In genomic region chr1:143200213-143200889, GRCm38 (mm10) we compare ENCODE assay signal across 13 mouse cellular contexts.
DNase-seq lines count a peak whose midpoint lies in the region; ATAC-seq and TF ChIP-seq lines count a peak whose summit lies in the region.
"Had no signal": no experiment of that assay in that cellular context is flagged by ENCODE, and none has a peak within 500 bp of the region (broad histone marks: within the 10 kb centered on the region; RNA-seq: fewer than 3 reads in every experiment).

No protein-coding gene starts in this region.

- H3K9ac ChIP-seq in forebrain, embryonic 14.5 days (ENCODE audit: low read length), result no peak overlapping the region
- no peak overlapping the region for H3K9ac ChIP-seq in liver, postnatal 0 days (replicated peaks)
- H3K9ac ChIP-seq: liver, embryonic 12.5 days had no signal

- H3K4me2 ChIP-seq in forebrain, embryonic 14.5 days (ENCODE audit: low read length), result no peak overlapping the region
- H3K4me2 ChIP-seq in liver, postnatal 0 days (ENCODE audit: low read depth, low read length), result no peak overlapping the region
- H3K4me2 ChIP-seq: liver, embryonic 12.5 days had no signal

- peak; percentile 68 for DNase-seq in forebrain, embryonic 14.5 days (ENCODE audit: low spot score)
- no peak for DNase-seq in forebrain, embryonic 10.5 days (ENCODE audit: extremely low spot score, low spot score)
- DNase-seq in cerebellum, adult 9-10 months, result peak; percentile 88
- DNase-seq in layer of hippocampus, adult 2 months (ENCODE audit: low spot score in 2 of 2), result peak; percentile 51 to 69
- peak; percentile 75 for DNase-seq in left cerebral cortex, postnatal 4 days
- no peak for DNase-seq in liver, postnatal 0 days
- DNase-seq in retina, embryonic 14.5 days (ENCODE audit: low spot score), result no peak
- DNase-seq in kidney, adult 2 months, result no peak
- DNase-seq: adrenal gland, adult 8-10 months; kidney, adult 18-20 months; thymus, postnatal 4 days had no signal

- H3K27me3 ChIP-seq in forebrain, embryonic 14.5 days (replicated peaks; ENCODE audit: control insufficient read depth, insufficient read depth, low read length), result no peaks in the 10 kb centered on the region
- H3K27me3 ChIP-seq in forebrain, embryonic 10.5 days (ENCODE audit: poor library complexity, severe bottlenecking), result no peaks in the 10 kb centered on the region
- no peaks in the 10 kb centered on the region for H3K27me3 ChIP-seq in liver, postnatal 0 days (ENCODE audit: insufficient read depth, low read length)
- H3K27me3 ChIP-seq in kidney, adult 2 months (replicated peaks; ENCODE audit: control insufficient read depth, insufficient read depth, low read length), result no peaks in the 10 kb centered on the region
- H3K27me3 ChIP-seq: liver, embryonic 12.5 days; megakaryocyte, embryonic 14.5 days had no signal

- H3K36me3 ChIP-seq in forebrain, embryonic 14.5 days (ENCODE audit: control insufficient read depth, insufficient read depth, low read length), result no peaks in the 10 kb centered on the region
- H3K36me3 ChIP-seq in forebrain, embryonic 10.5 days (replicated peaks), result no peaks in the 10 kb centered on the region
- H3K36me3 ChIP-seq in liver, postnatal 0 days (replicated peaks; ENCODE audit: insufficient read depth, low read length), result no peaks in the 10 kb centered on the region
- H3K36me3 ChIP-seq in kidney, adult 2 months (ENCODE audit: control insufficient read depth, insufficient read depth, low read length), result no peaks in the 10 kb centered on the region
- H3K36me3 ChIP-seq: liver, embryonic 12.5 days had no signal

- intact Hi-C loops in left cerebral cortex, postnatal 4 days (cut with DNase I), result no loop called here

- no peak overlapping the region for H3K4me3 ChIP-seq in forebrain, embryonic 14.5 days (ENCODE audit: low read depth, low read length)
- no peak overlapping the region for H3K4me3 ChIP-seq in forebrain, embryonic 10.5 days
- no peak overlapping the region for H3K4me3 ChIP-seq in layer of hippocampus, adult 2 months
- H3K4me3 ChIP-seq in liver, postnatal 0 days (ENCODE audit: low read depth, low read length), result no peak overlapping the region
- no peak overlapping the region for H3K4me3 ChIP-seq in kidney, adult 2 months (ENCODE audit: insufficient read depth, low read depth, low read length)
- H3K4me3 ChIP-seq: liver, embryonic 12.5 days; megakaryocyte, embryonic 14.5 days had no signal

- ATAC-seq in forebrain, embryonic 14.5 days, result peak; percentile 73; the same call in 1 of the 2 replicates
- no peak for ATAC-seq in liver, postnatal 0 days
- ATAC-seq: liver, embryonic 12.5 days had no signal

- TF ChIP-seq CTCF in layer of hippocampus, adult 2 months (conservative IDR thresholded peaks at IDR 0.05), result no peak
- TF ChIP-seq CTCF in liver, postnatal 0 days (IDR thresholded peaks at IDR 0.05; ENCODE audit: low read depth), result no peak
- TF ChIP-seq CTCF in kidney, adult 2 months (conservative IDR thresholded peaks at IDR 0.05; ENCODE audit: insufficient read depth, insufficient read length, low read depth, low read length), result no peak

- no peak for TF ChIP-seq POLR2A in kidney, adult 2 months (IDR thresholded peaks at IDR 0.05; ENCODE audit: low read depth, low read length)

- 75% methylated on average over 4 of the region's 4 CpGs for WGBS in forebrain, embryonic 14.5 days
- 90% methylated on average over 4 of the region's 4 CpGs for WGBS in forebrain, embryonic 10.5 days
- WGBS in liver, postnatal 0 days (ENCODE audit: insufficient replicate concordance), result 70% methylated on average over 4 of the region's 4 CpGs
- WGBS in kidney, adult 2 months, result 74% methylated on average over 4 of the region's 4 CpGs

- H3K4me1 ChIP-seq in forebrain, embryonic 14.5 days (ENCODE audit: control insufficient read depth, insufficient read depth, low read length), result no peaks in the 10 kb centered on the region
- H3K4me1 ChIP-seq in forebrain, embryonic 10.5 days, result no peaks in the 10 kb centered on the region
- H3K4me1 ChIP-seq in liver, postnatal 0 days (ENCODE audit: insufficient read depth), result no peaks in the 10 kb centered on the region
- H3K4me1 ChIP-seq in kidney, adult 2 months (ENCODE audit: control insufficient read depth, insufficient read depth, low read length), result no peaks in the 10 kb centered on the region
- H3K4me1 ChIP-seq: liver, embryonic 12.5 days; megakaryocyte, embryonic 14.5 days had no signal

- no peak overlapping the region for H3K27ac ChIP-seq in forebrain, embryonic 14.5 days (ENCODE audit: low read depth, low read length)
- H3K27ac ChIP-seq in forebrain, embryonic 10.5 days, result no peak overlapping the region
- H3K27ac ChIP-seq in layer of hippocampus, adult 2 months, result no peak overlapping the region
- H3K27ac ChIP-seq in liver, postnatal 0 days (ENCODE audit: low read depth), result no peak overlapping the region
- H3K27ac ChIP-seq in kidney, adult 2 months (ENCODE audit: insufficient read depth, low read depth, low read length), result no peak overlapping the region
- H3K27ac ChIP-seq: liver, embryonic 12.5 days had no signal

- TF ChIP-seq EP300 in liver, postnatal 0 days (IDR thresholded peaks at IDR 0.05; ENCODE audit: low read depth), result no peak

- H3K9me3 ChIP-seq in forebrain, embryonic 14.5 days (replicated peaks; ENCODE audit: control insufficient read depth, low read length), result no peaks in the 10 kb centered on the region
- no peaks in the 10 kb centered on the region for H3K9me3 ChIP-seq in forebrain, embryonic 10.5 days
- H3K9me3 ChIP-seq in liver, postnatal 0 days (ENCODE audit: low read length), result no peaks in the 10 kb centered on the region
- H3K9me3 ChIP-seq: liver, embryonic 12.5 days; megakaryocyte, embryonic 14.5 days had no signal

Comparison
In these comparisons a context has a peak if more than half of its experiments do, and no peak if none do; other contexts are left out.
1. DNase-seq: peak in forebrain, embryonic 14.5 days (single experiment), cerebellum, adult 9-10 months (single experiment), layer of hippocampus, adult 2 months (2 of 2) and left cerebral cortex, postnatal 4 days (single experiment); none in forebrain, embryonic 10.5 days (single experiment), liver, postnatal 0 days (single experiment), retina, embryonic 14.5 days (single experiment) and kidney, adult 2 months (single experiment).